Mouse (Mus musculus): Measurements from ENCODE around the gene Sh2d6.
A peak's percentile ranks its signal among the peaks of the same experiment; 100 is the strongest.

GRCm38 (mm10) chr6:72538562-72539031 lies 17.1 kb upstream of the Sh2d6 start:
- peak; percentile 82 for TF ChIP-seq POLR2A (IDR thresholded peaks at IDR 0.05; ENCODE audit: insufficient read depth, low read depth, low read length)
- TF ChIP-seq CTCF (IDR thresholded peaks at IDR 0.05) = peak; percentile 32; the same call in 1 of the 2 replicates
